Comparison of ENCODE assay signal across 31 mouse cellular contexts in the genomic region with DNA sequence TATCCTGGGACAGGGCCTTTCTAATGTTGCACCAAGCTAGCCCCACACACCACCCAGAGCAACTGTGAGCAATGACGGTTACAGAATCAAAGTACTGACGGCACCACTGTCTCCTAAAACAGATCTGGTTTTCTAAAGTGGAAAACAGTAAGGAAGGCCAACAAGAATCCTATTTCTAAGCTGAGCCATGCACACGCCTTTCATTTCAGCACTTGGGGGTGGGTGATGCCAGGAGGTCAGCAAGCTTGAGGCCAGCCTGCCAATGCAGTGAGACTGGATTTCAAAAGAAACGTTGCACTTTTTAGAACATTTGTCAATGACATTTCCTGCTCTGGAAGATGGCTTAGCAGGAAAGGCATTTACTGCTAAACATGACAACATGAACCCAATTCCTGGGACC.
"Had no signal": no experiment of that assay in that cellular context is flagged by ENCODE, and none has a peak within 500 bp of the region (broad histone marks: within the 10 kb centered on the region; RNA-seq: fewer than 3 reads in every experiment).

No protein-coding gene starts in this region.

- H3K27me3 ChIP-seq: heart, embryonic 12.5 days; heart, embryonic 13.5 days; heart, embryonic 15.5 days; hindbrain, embryonic 12.5 days; hindbrain, embryonic 13.5 days; hindbrain, embryonic 15.5 days; intestine, embryonic 15.5 days; kidney, embryonic 15.5 days had no signal

- H3K4me1 ChIP-seq: heart, embryonic 10.5 days; heart, embryonic 12.5 days; heart, embryonic 13.5 days; heart, embryonic 15.5 days; hindbrain, embryonic 10.5 days; hindbrain, embryonic 12.5 days; hindbrain, embryonic 13.5 days; hindbrain, embryonic 15.5 days; intestine, embryonic 15.5 days; kidney, embryonic 15.5 days had no signal

- DNase-seq: heart, postnatal 10 days; heart, postnatal 14 days; heart, postnatal 36 days; heart, postnatal 4 days; kidney, adult 11 months; kidney, adult 18-20 months; kidney, adult 2 months; kidney, adult 8-10 months; kidney, adult 9 months; kidney, postnatal 10 days; kidney, postnatal 14 days; kidney, postnatal 25 days; kidney, postnatal 36 days; kidney, postnatal 4 days; layer of hippocampus, adult 9-11 months; layer of hippocampus, postnatal 36 days had no signal

- H3K4me3 ChIP-seq: heart, embryonic 10.5 days; heart, embryonic 12.5 days; heart, embryonic 13.5 days; heart, embryonic 15.5 days; hindbrain, embryonic 10.5 days; hindbrain, embryonic 12.5 days; hindbrain, embryonic 13.5 days; hindbrain, embryonic 15.5 days; intestine, embryonic 15.5 days; kidney, embryonic 15.5 days; layer of hippocampus, adult 2 months; left cerebral cortex, adult 2 months had no signal

- H3K27ac ChIP-seq: heart, embryonic 10.5 days; heart, embryonic 13.5 days; heart, embryonic 15.5 days; hindbrain, embryonic 10.5 days; hindbrain, embryonic 12.5 days; hindbrain, embryonic 13.5 days; hindbrain, embryonic 14.5 days; hindbrain, embryonic 15.5 days; hindbrain, postnatal 0 days; intestine, embryonic 15.5 days; kidney, embryonic 15.5 days; kidney, postnatal 0 days; layer of hippocampus, adult 2 months; left cerebral cortex, adult 2 months had no signal
